Mouse (Mus musculus): ENCODE data around the gene Prkaa2. TPM values are rescaled to one million over a fixed set of nuclear protein-coding genes. Genes with fewer than 3 reads are reported as not detected.
A peak's percentile ranks its signal among the peaks of the same experiment; 100 is the strongest.

The Prkaa2 gene
- total RNA-seq, 4 experiments from 2014 or later, result 28.1 to 33.4 (median 28.7) TPM

DNA sequence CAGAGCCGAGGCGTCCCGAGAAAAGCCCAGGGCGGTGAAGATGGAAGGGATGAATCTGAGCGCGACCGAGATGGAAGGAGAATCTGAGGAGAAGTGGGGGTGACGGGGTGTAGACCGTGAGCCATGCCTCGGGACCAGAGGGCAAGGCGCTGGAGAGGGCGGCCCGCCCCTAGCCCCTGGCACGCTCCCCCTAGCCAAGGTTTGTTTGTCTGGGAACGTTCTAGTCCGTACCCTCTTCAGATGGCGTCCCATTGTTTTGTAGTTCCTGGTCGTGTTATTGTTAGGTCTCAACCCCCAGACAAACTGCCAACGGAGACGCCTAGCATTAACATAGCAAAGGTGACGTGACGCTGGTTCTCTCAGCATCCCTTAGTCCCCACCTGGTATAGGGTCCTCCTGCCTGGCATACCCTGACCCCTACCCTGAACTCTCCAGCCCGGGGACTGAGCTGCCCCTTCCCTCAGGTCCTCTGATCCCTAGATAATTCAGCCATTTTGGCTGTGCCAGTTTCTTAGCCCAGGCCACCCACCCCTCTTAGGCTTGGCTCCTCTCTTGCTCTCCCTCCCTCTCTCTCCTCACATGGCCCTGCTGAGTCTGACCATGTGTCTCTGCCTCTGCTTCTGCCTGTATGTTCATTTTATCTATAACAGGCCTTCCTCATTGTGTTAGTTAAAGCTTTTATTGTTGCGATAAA is 447 bp upstream of the Prkaa2 start:
- peak; percentile 48 to 69 for DNase-seq (ENCODE audit: low spot score in 2 of 2)

DNA sequence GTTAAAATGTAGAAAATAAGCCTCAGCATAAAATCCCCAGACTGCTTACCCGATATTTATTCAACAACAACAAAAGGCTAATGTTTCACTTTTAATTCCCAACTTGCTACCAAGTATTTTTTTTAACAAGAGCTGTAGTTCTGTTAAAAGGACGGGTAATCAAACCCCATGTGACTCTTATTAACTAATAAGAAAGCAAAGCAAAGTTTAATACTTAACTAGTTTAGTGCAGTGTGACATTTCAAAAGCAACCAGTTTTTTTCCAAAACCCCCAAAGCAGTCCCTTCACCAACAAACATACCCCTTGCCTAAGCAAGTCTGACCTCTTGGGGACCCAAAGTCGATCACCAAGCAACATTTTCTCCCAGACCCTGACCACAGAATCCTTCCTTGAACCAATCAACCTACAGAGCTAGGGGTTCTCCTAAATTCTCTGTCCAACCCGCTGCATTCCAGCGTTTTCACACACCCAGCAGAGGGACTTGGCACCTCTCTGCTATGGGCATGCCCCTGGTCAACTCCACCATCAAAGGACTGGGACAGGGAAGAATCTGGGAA is 970 bp downstream of the Prkaa2 start:
- DNase-seq (ENCODE audit: low spot score in 2 of 2), result no peak

DNA sequence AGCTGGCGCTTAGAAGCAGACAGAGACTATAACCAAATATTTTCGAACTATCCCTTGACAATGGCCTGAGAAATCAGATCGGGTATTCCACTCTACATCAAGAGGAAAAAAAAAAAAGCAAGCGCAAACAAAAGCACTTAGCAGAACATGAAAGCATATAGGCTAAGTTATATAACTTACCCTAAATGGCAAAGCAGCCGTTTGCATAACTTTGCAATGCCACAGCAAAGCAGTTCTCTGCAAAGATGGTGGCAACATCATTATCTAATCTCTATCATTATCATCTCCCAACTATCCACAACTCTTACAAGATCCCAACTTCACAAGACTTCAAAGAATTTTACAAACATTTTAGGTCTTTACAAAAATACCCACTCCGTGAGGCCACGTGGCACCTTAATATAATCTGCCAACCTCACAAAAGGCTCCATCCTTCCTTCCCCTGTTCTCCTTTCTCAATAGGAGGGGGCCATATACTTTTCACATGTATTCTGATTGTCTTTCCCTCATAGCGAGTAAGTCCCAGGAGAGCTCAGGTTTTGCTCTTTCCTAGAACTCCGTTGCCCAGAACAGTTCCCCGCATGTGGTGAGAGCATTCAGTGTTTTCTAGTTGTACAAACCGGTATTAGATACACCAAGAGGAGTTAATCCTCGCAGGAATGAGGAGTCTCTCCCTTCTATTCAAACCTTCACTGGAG is 1.6 kb downstream of the Prkaa2 start:
- DNase-seq (ENCODE audit: low spot score in 2 of 2), result no peak

DNA sequence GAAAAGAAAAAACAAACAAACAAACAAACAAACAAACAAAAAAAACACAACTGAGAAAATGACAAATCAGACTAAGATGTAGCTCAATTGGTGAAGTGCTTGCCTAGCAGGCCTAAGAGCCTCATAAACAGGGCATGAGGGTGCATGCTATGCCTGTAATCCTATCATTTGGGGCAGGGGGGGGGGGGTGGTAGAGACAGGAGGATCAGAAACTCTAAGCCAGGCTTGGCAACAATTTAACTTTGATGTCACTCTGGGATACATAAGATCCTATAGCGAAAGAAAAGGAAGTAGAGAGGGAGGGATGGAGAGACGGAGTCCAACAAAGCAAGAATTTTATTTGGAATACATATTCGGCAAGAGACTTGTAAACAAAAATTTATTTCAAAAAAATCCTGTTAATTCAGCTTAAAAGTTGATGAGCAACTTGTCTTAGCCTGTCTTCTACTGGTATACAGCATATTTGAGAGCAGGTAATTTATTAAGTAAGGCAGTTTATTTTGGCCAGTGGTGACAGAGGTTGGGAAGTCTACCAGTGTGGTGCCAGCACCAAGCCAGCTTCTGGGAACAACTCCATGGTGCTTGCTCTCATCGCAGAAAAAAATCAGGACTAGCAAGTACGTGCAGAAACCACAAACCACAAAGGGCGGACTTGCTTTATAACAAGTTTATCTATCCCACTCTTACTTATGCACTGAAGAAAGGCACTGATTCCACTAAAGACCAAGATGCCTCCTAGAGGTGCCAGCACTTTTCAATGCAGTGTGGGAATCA is 5.4 kb downstream of the Prkaa2 start:
- DNase-seq (ENCODE audit: low spot score in 2 of 2), result no peak

DNA sequence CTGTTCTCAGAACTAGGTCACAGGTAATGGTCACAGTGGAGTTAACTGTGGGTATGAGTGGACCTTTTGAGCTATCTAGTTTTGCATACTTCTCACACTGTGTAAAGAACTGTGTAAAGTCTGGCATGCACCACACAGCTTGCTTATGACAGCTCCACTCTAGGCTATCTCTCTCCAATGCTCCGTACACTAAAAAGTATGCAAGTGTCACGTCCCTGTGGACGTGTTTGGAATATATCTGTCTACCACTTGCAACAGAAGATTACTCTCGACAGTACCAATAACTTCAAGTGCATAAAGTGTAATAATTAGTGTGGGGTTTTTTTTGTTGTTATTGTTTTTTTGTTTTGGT is 8.4 kb downstream of the Prkaa2 start:
- DNase-seq (ENCODE audit: low spot score in 2 of 2), result no peak

DNA sequence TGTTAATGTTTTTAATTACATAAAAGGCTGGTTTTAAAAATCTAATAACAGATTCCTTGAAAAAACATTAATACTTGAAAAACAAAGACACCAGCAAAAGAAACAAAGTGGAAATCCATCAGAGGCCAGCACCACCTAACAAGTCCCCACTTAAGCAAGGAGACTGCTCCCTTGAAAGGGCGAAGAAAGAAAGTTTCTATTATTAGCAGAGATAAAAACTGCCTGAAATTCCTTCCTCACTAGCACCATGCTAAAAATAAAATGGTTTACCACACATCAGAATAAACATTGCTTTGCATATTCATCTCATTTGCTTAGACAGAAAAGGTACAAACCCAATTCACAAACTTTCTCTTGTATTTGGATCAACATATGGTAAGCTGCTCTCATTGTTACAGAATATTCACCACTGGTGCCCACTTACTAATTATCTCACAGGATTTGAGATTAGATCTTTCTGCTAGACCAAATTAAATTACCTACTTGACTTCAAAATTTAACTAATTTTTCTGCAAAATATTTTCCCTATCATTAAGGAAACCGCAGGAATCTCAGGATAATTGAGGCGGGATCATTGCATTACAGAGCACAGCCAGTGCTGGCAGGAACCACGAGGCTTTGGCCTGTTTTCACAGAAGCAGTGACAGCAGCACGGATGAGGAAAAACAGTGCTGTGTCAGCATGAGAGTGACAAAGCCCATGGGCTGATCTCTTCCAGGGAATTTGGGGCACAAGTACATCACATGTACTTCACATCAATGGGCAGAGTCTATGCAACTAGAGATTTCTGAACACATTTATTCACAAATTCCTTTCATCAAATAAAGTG is 9.0 kb downstream of the Prkaa2 start:
- no peak for DNase-seq (ENCODE audit: low spot score in 2 of 2)

DNA sequence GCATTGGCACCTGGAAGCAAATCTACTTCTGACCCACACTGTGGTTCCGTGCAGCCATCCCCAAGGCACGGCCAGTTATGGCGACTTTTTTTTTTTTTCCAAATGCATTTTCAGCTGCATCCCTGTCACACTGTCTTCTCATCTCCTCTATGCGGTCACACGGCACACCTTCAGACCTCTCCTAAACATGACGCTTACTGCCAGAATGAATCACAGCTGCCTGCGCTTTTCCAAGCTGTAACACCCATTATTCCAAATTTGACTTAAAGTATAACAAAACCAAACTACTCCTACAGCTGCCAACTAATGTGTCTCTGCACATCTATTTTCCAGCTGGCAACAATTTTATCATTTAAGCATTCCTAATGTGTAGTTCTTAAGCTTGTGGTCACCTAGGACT is 11.0 kb downstream of the Prkaa2 start:
- peak in 1 of 2 experiments; percentile 42 for DNase-seq (ENCODE audit: low spot score in 2 of 2)

DNA sequence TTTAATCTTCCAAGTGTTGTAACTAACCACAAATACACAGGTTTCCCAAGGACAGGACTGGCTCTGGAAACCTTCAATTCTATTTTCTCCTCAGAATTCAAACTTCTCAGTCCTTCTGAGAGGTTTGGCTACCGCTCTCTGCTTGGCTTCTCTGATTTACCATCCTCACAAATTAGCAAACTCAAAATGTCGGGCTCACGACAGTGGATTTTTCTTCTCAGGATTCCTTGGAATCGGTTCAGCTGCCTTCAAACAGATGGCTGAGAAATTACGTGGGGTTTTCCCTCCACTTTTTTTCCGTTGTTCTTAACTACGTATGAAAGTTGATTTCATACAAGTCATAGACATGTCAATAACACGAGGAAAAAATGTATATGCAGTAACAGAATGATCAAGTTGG is 11.5 kb downstream of the Prkaa2 start:
- no peak for DNase-seq (ENCODE audit: low spot score in 2 of 2)

DNA sequence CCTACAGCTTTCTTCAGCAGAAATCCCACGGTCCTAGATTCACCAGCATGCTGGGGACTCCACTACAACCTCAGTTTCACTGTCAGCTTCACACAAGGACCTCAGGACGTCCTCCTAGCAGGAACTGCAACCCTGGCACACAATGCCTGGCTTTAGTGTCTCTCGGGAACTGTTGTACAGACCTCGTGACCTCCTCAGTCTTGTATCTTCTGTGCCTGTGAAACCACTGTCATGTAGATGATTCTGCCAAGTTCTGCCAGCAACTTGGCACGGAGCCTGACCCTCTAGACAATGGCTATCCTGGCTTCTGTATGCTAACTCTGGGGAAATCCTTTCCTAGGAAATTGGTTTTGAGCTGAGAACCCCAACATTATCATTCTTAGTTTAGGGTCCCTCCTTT is 14.4 kb downstream of the Prkaa2 start:
- DNase-seq (ENCODE audit: low spot score in 2 of 2), result peak in 1 of 2 experiments; percentile 30

DNA sequence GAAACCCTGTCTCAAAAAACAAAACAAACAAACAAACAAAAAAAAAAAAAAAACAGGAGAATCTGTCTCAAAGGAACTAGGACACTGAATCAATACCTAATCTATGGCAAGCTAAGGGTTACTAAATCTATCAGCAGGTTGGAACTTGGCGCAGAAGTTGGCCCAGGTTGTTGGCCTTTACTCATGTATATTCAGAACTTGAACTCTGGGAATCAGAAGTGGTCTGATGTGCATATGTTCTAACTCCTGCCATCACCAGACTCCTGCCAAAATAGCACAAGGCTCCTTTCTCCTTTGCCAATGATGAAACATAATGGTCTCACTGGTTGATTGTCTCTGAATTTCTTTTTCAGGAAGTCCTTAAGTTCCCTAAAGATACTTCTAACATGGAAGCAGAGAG is 15.7 kb downstream of the Prkaa2 start:
- DNase-seq (ENCODE audit: low spot score in 2 of 2), result no peak

DNA sequence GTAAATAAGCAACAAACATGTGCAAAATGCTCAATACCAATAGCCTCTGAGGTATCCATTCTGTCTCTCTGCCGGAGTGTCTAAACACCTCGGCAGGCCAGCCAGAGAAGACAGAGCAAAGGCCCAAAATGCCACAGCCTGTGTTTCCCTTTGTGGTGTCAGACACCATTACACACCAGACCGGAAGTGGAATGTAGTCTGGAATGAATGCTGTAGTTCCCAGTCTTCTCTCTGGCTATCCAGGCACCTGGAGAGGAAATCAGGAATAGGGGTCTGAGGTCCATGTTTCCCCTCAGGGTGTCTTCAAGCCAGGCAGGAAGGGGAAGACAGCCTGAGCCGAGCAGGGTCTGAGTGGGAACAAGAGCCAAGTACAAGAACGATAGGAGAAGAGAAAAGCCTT is 19.3 kb downstream of the Prkaa2 start:
- no peak for DNase-seq (ENCODE audit: low spot score in 2 of 2)

DNA sequence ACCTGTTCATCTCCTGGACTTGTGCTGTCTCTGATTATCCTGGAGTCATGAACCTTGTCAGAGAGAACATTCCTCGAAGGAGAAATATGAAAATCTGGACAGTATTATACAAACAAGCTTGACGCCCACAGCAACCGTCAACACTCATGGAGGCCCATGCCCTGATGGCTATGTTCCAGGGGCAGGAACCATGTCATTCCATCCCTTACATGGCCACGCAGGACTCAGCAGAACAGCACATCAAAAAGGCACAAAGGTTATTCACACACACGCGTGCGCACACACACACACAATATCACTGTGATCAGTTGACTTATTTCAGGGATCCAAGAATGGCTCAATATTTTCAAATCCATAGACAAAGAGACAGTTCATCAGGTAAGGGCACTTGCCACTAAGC is 20.3 kb downstream of the Prkaa2 start:
- no peak for DNase-seq (ENCODE audit: low spot score in 2 of 2)

DNA sequence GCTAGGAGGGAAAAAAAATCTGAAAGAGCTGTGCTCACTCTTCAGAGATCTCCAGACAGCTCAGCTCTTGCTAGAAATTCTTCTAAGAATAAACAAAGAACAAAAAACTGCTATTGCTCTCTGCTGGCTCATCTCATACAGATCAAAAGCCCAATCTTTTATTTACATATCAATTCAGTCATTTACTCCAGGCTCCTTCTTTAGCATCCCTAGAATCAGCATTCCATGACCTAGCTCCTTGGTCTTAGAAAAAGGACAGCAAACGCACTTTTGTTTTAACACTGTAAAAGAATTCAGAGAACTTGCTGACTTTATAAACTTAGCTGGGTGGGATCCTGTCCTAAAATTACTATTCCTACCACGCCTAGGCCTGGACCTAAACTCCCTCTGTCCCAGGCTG is 21.0 kb downstream of the Prkaa2 start:
- DNase-seq (ENCODE audit: low spot score in 2 of 2), result no peak

DNA sequence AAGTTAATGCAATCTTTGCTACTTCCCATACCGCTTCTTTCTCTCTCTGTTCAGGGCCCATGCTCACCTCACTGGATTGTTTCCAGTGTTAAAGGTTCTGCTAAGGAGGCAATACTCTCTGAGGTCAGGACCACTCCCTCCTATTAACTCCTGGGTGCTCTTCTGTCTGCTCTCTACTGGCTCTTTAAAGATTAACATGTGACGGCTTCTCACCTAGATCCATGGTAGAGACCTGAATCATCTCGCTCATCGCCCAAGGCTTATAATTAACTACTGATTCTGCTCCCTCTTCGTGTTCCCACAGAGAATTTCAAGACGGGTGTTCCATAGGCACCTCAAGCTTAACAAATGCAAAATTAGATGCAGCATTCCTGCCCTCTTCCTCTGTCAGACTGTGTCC is 33.5 kb downstream of the Prkaa2 start:
- DNase-seq (ENCODE audit: low spot score in 2 of 2), result no peak

DNA sequence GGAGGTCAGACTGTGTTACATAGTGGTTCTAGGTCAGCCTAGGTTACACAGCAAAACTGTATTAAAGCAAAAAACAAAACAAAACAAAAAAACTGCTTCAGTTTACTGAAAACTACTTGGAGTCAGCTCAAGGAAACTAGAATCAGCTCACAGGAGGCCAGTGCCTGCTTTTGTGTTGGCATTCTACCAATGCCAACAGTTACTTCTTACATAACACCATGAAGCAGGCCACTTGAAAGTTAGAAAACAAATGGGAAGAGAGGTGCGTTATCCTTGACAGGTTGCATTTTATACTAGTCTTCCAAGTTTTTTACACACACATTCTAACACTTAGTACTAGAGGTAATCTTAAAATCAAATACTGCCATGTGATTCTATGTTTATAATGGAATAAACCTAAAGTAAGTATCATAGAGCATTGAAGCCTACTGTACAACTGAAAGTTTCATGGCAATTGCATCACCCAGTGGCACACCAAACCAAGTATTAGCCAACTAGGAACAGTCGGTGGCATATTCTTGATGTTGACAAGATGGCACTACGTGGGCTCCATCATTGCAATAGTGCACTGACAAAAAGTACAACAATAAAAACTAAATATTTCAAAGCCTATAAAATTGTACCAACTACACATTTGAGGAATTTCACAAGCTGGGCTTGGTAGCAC is 37.8 kb downstream of the Prkaa2 start:
- no peak for DNase-seq (ENCODE audit: low spot score in 2 of 2)

DNA sequence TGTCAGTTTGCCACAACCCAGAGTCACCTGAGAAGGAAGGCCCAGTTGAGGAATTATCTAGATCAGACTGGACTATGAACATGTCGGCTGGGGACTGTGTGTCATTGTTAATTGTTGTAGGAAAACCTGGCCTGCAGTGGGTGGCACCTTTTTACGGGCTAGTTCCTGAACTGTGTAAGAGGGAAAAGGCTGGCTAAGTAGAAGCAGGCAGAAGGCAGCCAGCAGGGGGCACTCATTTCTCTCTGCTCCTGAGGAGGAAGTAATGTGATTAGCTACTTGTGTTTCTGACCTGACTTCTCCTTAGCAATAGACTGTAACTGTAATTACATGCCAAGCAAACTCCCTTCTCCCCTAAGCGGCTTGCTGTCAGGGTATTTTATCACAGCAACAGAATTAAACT is 38.7 kb downstream of the Prkaa2 start:
- DNase-seq (ENCODE audit: low spot score in 2 of 2), result peak; percentile 44 to 47

DNA sequence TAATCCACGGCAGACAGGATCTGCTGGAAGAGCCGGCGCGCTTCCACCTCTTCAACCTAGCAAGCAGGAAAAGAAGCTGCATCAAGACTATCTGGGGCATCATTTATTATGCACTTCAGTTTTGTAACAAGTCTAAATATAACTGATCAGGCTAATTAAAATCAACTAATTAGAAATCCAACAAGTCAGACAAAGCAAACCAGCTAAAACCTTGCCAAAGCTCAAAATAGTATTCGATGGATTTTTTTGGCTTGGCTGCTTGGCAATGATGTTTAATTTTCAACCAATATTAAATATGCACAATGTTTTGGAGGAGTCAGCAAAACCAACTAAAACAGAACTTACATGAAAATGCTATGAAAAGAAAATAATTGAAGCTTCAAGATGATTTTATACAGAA is 58.4 kb downstream of the Prkaa2 start:
- no peak for DNase-seq (ENCODE audit: low spot score in 2 of 2)

DNA sequence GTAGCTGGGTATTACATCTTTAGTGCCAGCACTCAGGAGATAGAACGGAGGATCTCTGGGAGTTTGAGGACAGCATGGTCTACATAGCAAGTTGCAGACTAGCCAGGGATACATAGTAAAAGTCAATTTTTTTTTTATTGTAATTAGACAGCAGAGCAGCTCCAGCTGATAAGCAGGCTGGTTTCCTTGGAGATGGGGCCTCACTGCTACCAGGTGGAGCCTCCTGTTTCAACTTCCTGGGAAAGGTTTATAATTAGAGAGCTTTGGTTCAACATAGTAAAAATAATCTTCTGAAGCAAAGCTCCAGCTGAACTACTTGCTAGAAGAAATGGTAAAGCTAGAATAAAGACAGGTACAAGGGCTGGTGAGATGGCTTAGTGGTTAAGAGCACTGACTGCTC is 59.6 kb downstream of the Prkaa2 start:
- no peak for DNase-seq (ENCODE audit: low spot score in 2 of 2)

DNA sequence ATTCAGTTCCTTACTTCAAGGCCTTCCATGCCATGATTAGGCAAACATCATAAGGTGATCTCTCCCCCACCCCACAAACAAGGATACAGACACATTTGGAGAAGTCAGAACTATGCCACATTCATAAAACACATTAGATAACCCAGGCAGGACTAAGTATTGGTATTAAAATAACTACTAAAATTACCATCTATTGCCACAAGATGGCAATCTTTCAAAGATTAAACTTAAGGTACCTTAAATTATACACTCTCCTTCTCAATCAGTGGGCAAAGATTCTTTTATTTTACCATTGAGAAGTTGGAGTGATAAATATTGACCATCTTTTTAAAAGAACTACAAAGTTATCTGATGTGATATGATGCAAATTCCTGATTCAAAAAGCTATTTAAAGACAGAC is 75.4 kb downstream of the Prkaa2 start:
- DNase-seq (ENCODE audit: low spot score in 2 of 2), result no peak

DNA sequence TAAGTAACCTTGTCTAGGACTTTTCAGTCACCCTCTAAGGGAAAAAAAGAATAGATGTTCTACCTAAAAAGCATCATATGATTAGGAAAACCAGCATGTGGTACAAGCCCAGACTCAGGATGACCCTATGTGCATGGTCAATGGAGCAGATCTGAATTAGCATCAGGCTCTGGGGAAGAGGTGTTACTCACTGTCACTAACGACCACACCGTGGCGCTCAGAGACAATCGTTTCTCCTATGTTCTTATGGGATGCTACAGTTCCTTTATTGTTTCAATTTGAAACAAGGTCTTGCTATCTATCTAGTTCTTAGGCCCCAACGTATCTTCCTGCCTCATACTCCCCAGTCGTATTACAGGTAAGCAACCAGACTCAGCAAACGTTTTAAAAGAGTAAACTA is 76.5 kb downstream of the Prkaa2 start:
- DNase-seq (ENCODE audit: low spot score in 2 of 2), result no peak

DNA sequence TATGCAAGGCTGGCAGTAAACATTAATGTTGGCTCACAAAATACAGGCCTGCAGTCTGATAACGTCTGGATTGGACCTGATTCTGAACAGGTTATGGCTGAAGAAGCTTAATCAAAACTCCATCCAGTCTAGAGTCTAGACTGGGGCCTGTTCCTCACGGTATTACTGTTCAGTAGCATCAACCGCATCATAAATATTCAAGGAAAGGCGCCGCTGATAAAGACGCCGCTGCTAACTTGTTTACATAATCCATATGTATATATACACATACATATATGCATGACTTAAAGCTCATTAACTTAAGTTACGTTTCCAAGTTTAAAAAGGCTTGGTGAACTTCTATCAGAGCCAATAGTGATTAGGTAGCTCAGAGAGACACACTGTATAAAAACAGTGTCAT is 78.6 kb downstream of the Prkaa2 start:
- no peak for DNase-seq (ENCODE audit: low spot score in 2 of 2)

Data from left cerebral cortex, adult 8-10 months (tissue).